Mouse (Mus musculus) spleen, adult 18-20 months (tissue): ENCODE measurements at regions not wholly inside any gene's neighbourhood (a gene's known extent, or its start where the extent isn't known, plus 50 kb on each side); places are given as distances from the start of the nearest gene placed in this dataset.

ENCODE experiments used
- DNase-seq, 2 experiments: peaks; one replicate each; pipeline ENCODE4 v3.0.0; 2022; ENCODE audit warnings: mixed read lengths in 2 of 2

DNA sequence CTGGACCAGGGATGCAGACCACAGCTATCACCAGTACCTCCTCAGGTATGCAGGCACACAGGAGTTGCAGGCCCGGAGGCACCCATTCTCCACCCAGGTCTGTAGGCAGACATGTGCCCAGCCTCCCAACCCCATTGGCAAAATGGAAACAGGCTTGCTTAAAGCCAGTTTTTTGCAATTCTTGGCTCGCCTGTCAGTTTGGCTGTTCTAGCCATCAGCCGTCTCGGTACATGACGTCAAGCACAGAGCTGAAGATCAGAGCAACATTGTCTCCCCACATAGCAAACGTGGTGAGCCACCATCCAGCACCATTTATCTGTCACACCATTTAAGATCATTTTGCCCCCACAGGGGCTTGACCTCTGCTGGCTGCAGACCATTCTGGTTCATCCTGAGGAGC, 196.1 kb upstream of the Cops8 start:
- DNase-seq = no peak

DNA sequence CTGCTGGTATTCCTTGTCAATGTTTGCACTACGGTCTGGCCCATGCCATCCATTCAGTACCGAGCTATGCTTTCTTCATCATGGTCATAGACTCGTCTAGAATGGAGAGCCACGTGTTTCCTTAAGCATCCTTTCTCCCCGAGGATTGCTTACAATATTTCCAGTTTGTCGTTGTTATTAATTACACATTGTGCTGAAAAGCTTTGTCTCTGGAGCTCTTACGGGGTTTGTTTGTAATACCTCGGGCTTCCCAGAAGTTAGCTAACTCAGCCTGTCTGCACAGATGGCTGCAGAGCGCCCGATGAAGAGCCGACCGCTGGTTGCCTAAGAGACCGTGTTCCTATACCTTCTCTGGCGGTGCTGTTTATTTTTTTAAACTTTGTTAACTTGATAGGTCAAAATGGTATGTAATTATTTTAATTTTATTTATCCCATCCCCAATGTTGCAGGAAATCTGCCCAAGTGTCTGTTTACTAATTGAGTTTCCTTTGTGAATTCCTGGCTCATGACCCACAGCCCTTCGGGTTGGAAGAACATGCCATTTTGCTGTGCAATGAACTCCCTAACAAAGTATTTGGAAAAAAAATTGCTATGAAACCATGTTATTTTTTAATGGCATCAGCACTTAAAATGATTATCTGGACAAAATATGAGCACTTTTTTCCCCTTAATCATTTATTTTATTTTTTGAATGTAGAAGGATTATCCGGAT, 194.1 kb upstream of the Cops8 start:
- DNase-seq = no peak

DNA sequence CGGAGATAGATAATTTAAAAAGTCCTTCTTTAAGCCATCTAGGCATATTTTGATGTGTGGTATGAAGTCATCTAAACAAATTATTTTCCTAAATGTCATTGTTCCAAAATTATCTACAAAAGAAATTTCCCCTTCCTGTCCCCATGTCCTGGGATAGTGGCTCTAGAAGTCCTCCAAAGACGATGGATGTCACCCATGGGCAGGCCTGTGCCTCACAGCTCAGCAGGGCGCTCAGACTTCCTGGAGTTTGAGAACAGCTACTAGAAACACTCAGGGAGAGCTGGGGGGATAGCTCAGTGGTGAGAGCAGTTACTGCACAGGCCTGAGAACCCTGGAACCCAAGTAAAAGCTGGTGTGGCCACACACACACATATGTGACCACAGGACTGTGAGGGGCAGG, 193.5 kb upstream of the Cops8 start:
- DNase-seq = no peak

DNA sequence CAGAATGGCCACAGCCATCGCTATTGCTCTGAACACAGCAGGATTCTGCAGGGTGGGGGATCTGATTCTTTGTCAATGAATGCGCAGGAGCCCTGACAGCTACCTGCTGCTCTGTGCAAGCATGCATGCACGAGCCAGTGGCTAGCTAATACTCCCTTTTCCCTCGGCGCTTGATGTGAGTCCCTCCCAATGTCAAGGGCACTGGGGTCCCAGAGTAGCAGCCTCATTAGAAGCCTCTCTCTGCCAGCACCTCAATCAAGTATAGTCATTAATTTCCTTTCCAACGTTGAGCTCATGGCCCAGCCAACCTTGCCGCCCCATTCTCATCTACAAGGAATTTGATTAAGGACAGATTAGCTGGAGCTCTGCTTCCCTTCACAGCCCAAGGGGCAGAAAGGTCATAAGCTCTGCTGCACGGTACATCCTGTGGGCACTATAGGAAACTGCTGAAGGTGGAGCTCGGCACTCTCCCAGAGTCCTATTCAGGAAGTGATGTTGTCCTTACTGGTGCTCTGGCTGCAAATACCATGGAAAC, 190.2 kb upstream of the Cops8 start:
- DNase-seq = no peak

DNA sequence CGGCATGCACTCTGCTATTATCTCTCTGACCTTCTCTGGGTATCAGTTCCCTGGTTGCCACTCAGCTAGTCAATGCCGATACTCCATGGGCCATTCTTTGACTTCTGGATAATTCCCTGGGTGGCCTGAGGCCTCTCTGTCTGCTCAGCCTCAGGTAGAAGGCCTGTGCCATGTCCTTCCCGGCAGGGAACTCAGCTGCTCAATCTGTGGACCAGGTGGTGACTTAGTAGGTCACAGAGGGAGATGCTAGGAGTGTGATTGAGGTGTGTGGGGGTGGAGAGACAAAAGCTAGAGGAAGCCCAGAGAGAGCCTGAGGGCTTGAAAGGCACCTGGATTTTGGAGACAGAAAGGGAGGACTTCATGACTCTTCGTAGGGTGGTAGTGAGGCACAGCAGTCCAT, 188.0 kb upstream of the Cops8 start:
- no peak for DNase-seq

DNA sequence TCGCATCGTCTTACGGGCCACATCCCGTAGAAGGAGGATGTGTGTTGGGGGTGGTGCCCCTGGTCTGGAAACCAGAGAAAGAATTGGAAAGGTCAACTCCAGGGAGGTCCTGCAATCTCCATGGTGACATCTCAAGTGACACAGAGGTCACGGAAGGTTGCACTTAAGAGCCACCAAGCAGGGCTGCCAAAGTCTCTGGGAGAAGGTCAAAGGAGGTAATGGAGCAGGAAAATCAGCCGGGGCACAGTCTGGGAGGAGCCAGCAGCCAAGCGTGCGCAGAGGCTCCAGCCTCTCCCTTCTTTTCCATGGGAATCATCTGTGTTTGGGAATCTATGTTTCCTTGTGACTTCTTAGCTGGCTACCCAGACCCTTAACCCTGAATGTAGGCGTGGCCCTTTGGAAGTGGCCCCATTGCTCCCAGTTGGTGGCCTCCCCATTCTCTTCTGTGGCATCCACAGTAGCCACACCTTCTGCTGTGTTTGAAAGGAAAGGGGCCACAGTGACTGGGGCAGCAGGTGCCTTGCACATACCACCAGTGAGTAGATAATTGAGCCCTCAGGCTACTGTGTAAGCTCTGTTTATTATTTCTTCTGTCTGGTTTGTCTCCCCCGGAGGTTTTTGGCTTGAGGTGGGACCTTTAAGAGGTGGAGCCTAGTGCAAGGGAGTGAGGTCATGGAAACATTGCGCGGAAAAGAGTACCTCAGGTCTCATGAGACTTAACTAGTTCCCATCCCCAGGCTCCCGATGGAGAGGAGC, 178.5 kb upstream of the Cops8 start:
- no peak for DNase-seq

DNA sequence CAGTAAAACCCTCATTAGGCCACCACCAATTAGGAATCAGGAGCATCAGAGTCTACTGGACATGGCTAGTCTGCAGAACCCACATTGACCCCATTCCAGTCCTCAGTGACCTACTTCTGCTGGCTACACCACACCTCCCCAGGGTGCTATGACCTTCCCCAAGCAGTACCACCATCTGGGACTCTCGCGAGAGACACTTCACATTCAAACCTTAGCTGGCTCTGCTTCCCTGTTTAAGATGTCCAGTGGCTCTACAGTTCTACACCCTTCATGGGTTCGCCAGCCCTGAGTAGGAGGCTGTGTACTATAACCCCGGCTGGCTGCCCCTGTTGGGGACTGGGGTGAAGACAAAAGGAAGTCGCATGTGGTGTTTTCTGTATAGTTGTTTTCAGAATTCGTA, 174.4 kb upstream of the Cops8 start:
- no peak for DNase-seq

DNA sequence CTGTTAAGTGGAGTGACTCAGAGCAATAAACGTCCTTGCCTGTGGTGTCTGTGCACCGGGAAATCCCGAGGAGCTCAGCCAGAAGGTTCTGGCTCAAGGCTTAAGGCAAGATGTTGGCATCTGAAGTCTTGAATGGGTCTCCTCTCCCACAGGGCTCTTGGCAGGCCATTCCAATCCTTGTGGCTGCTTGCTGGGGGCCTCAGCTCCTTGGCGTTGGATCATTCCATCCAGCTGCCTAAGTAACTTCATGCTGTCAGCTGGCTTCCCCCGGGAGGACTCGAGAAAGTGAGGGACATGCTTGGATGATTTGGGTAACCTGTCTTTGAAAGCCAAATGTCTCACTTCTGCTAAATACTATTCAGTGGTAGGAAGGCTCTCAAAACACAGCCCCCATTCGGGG, 174.0 kb upstream of the Cops8 start:
- DNase-seq = no peak

DNA sequence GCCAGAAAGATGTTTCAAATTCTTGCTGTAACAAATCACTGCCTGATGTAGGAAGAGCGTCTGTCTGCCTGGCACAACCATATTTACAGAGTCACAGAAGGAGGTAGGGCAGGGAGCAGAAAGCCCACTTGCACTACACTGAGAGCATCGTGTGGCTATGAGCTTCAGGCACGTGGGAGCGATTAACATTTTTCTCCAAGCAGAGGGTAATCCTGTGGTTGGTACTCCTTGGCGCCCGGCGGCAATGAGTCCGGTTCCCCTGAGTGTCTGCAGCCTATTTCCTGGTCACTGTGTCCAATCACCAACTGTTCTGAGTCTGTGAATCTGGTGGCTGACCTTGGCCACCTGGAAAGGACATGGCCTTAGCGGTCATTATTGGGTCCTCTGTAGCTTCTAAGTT, 172.3 kb upstream of the Cops8 start:
- no peak for DNase-seq

DNA sequence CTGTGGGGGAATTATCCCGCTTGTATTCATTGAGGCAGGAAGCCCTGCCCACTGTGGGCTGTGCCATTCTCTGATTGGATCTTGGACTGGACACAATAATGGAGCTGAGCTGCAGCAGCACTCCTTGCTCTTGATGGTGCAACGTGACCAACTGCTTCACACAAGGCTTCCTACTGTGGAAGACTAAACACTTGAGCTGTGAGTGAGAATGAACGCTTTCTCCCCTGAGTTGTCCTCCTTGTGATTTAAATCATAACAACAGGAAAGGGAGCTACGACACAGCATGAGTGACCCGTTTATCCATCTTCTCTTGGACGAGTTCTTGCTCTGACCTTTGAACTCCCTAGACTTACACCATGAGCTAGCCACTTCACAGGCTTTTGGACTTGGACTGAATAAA, 171.0 kb upstream of the Cops8 start:
- no peak for DNase-seq

DNA sequence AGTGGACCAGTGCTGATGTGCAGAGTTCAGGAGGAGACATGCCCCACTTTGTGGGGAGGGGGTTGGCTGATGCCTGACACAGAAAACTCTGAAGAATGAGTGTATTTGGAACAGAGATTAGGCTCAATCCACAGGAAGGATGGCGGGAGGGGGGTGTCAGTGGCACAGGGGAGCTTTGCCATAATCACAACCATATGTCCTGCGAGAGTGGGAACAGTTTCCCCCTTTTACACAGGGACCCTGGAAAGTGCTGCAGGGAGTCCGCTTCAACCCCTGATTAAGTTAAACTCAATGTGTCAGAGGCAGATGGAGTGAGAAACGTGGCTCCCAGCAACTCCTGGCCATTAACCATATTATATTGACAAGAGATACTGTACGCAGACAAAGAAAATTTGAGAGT, 168.9 kb upstream of the Cops8 start:
- DNase-seq = no peak

DNA sequence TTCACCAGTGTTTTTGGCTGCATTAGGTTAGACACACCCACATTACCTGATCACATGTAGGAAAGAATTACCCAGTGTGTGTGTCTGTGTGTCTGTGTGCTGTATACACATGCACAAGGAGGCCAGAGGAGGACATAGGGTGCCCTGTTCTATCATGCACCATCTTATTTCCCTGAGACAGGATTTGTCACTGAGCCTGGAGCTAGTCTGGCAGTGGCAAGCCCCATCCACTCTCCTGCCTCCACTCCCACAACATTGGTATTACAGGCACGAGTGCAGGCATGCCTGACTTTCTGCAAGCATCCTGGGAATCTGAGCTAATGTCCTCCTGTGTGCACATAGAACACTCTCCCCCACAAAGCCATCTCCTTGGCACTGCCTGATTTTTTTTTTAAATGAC, 162.1 kb upstream of the Cops8 start:
- DNase-seq = no peak

DNA sequence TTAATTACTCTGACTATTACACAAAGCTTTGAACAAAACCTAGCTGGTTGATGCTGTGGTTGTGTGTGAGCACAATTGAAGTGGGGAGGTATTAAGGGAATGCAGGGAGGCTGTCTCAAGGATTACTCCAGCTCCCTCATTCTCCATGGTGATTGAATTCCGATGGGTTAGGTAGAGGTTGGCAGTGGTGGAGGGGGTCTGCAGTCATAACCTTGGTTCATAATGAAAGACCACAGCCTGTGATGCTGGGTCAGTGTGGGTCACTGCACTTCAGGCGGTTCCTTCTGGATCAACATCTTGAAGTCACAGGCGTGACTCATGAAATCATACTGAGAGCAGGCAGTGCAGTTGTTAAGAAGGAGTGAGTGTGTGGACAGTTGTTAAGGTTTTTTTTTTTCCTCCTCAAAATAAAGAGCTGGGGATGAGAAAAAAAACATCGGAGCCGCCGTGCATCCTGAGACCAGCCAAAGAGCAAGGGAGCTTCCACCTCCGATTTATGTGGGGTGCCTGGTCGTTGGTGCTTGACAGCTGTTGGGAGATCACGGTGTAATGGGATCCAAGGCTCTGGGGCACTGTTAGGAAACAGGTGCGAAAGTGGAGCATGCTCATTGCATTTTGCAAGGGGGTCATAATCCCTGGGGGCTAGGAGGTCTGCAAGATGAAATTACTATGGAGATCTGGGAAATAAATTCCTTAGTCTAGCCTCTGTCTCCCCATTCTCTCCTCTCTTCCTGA, 161.5 kb upstream of the Cops8 start:
- no peak for DNase-seq

DNA sequence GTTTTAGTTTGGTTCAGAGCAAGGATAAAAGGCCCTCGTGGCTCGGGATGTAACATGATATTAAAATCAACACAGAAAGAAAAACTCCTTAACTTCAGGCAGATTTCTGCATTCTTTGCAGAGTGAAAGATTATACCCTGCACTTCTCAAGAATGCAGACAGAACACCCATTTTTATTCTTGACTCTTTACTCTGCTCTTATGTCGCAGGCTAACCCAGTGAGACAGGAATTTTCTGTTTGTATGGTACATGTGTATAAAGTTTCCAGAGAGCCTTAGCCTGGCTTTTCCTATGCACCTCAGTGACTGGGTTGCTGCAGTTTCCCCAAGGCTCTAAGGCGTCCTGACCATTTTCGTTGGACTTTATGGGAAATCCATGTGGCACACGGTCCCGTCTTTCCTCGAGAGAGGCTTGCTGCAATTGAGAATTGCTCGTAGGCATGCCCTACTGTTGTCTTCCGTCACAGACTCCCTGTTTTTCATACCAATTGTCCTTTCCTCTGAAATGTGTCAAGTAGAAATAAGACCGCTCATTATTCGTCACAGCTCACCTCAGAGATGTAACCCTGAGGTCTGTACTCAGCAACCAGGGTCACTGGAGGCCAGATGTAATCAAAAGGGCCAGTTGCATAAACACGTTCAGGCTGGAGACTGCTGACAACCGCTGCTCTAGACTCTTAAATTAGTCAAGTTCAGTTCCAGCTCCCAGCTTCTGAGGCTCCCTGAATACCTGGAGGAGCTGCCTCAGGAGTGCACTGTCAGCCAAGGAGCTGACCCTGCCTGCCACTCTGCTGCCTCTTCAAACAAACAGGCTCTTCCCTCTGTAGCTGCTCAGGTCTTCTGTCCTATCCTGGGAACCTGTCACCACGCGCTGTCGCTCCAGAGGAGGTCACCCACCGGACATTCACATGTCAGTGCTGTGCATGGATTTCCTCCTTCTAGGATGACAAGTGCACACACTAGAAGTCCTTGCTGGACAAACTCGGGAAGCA, 160.2 kb upstream of the Cops8 start:
- DNase-seq = no peak

DNA sequence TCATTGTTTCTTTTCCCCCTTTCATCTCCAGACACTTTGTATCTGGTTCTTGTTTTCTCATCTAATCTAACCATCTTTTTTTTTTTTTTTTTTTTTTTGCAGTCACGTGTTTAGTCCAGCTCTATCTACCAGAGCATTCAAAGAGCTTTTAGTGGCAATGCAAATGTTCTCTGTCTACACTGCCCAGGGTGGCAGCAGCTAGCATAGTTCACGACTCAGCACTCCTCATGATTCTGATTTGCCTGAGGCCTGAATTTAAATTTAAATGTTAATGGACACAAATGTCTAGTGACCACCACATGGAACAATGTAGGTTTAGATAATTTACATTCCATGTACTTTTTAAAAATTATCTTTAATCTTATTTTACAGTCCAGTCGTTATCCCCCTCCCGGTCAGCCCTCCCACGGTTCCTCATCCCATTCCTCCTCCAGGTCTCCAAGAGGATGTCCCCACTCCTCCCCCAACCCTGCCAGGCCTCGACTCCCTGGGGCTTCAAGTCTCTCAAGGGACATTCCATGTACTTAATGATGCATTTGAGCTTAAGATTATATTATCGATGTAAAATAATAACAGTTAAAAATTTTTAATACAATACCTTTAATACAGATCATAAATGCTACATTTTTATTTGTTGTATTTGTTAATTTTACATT, 153.1 kb upstream of the Cops8 start:
- no peak for DNase-seq

DNA sequence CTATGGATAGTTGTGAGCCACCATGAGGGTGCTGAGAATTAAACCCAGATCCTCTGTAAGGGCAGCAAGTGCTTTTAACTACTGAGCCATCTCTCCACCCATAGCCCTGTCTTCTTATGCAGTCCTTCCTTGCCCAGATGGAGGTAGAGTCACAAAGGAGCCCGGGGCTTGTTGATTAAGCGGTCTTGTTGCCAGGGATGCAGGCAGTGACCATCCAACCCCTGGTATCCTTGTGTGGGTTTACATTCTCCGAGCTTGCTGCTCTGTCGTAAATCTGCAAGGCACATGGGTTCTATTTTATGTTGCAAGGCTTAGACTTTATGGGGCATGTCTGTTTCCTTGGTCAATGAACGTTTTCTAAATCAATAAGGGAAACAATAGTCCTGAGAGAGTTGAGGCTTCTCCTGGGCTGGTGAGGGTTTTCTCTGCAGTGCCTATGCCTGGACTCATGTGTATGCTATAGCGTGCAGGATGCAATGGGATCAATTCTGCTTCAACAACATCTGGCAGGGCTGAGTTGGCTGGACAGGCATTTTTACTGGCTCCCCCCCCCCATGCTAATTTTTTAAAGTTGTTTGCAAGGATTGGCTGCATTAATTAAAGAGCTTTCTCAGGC, 150.7 kb upstream of the Cops8 start:
- no peak for DNase-seq

DNA sequence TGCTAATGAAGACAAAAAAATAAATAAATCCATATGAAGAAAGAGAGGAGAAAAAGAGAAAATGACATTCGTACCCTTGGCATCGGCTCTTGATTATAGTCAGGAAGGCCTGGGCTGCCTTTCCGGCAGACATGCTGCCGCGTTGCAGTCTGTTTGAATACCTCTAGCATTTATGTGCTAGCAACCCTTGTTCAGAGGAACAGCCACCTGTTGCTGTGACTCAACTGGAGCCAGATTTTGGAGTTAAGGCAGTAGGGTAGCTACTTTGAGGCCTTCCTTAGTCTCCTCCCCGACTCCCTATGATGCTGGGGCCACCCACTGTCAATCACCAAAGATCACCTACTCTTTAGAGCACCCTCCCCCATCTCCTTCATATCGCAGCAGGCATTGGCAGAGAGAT, 148.5 kb upstream of the Cops8 start:
- no peak for DNase-seq

DNA sequence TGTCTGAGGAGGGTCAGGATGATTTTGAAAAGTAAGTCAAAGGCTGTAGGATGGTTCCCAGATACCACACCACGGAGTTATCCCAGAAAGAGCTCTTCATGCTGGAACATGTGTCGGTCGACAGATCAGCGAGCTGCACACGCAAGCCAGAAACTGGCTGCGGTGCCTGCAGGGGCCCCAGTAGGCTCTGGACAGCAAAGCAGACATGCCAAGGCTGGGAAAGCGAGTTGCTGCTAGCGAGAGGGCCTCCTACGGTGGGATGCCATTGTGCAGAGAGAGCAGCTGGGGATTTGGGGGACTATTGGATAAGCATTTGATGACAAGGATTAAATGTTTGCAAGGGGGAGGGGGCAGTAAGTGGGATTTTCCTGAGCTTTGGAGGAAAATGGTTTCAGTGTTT, 145.4 kb upstream of the Cops8 start:
- no peak for DNase-seq

DNA sequence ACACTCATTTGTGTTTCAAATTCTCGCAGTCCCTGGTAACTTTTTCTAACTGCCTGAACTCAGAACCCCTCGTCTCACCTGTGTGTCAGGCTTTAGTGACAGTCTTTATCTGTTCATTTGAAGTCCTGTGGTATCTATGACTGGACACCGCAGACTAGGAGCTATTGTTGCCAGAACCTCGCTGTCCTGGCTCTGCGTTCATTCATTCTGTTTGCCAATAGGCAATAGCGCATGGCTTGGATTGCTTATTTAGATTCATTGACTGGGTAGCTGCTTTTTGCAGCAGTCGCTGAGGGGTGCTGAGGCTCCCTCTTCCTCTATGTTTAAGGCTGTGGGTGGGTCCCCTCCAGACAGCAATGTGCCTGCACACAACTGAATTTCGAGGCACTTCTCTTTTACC, 144.6 kb upstream of the Cops8 start:
- no peak for DNase-seq

DNA sequence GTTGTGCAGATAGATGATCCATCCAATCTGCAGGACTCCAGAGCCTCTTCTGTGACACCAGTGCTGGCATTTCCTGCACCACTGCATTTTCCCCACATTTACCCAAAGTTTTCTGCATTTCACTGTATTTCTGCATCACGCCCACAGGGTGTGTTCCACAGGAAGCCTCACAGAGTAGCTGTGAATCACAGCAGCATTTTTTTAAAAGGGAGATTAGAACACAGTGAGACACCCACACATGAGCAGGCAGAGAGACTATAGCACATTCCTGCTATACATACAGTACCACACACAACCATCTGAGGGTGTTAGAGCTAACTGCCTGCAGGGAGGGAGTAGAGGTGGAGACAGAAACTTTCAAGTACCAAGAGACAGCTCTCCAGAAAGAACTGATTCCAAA, 141.1 kb upstream of the Cops8 start:
- DNase-seq = no peak

DNA sequence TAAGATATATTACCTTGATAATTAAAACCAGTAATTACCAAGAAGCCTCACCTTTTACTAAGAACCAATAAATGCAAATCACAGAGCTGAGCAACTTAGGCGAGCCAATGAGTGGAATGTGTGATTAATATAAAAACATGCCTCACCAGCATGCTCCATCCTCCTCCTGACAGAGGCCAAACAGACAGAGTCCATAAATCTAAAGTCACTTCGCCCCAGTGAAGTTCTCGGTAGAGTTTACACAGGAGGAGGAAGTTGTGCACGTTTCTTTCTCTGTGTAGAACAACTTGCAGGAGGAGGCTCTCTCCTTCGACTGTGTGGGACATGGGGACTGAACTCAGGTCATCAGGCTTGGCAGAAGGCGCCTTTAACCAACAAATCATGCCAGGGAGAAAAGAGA, 139.5 kb upstream of the Cops8 start:
- DNase-seq = no peak

DNA sequence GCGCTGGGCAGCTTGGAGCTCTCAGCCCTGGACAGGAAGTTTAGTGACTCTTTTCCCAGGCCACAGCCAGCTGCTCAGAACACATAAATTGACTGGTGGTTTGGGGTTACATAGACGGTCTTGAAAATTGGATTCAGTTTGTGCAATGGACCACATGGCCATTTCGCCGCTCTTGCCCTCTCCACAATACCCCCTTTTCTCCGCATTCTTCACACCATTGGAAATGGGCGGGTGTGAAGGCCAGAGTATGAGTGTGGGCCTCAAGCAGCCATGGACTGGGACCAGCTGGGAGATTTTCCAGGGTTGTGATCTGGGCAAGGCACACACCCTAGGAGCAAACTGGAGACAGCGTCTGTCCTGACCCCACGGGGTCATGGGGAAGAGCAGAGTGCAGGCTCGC, 135.1 kb upstream of the Cops8 start:
- DNase-seq = no peak
